Mouse (Mus musculus): Measurements from ENCODE around the gene Mb21d2. TPM values are rescaled to one million over a fixed set of nuclear protein-coding genes. Genes with fewer than 3 reads are reported as not detected.

Mb21d2 gene
- total and polyA plus RNA-seq, 3 experiments = not detected

Other genes with a start within 250 kb of the Mb21d2 start
- not detected in 2 replicates for gene Fgf12, start 176.6 kb downstream of the Mb21d2 start, total RNA-seq (2012; rRNA removed)
- gene Fgf12, start 176.6 kb downstream of the Mb21d2 start, polyA plus RNA-seq (2012; ENCODE audit: insufficient read depth in 1 of 2, insufficient read length in 2 of 2, low read depth in 1 of 2, low replicate concordance in 2 of 2, missing spikeins in 1 of 2) = not detected